Mouse (Mus musculus): ENCODE data around the gene Mab21l1. TPM values are rescaled to one million over a fixed set of nuclear protein-coding genes. Genes with fewer than 3 reads are reported as not detected.

Mab21l1 gene
- total RNA-seq, 2 experiments from 2014 or later: 1.2 to 2.6 TPM

- intact Hi-C loops (cut with DNase I): no loop called here
- no peak for DNase-seq (ENCODE audit: extremely low spot score in 1 of 2, low spot score in 2 of 2)
These were observed 6.6 kb upstream of the Mab21l1 start for GRCm38 (mm10) chr3:55775753-55776152.

DNA sequence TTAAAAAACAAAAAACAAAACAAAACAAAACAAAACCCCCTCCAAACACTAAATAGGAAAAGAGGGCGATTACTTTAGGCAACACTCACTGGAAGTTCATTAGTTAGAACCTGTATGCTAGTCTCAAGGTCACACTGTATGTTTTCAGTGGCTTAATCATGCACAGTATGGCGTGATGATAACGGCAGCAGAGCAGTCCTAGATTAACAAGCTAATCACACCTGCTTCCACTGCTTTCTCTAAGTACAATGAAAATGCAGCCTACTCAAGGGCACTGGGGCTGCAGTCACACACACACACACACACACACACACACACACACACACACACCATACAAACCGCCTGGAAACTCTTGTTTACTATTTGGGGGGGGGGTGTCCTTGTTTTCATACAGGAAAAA lies 4.8 kb upstream of the Mab21l1 start:
- DNase-seq (ENCODE audit: extremely low spot score in 1 of 2, low spot score in 2 of 2): no peak
- intact Hi-C loops (cut with DNase I): no loop called here

DNA sequence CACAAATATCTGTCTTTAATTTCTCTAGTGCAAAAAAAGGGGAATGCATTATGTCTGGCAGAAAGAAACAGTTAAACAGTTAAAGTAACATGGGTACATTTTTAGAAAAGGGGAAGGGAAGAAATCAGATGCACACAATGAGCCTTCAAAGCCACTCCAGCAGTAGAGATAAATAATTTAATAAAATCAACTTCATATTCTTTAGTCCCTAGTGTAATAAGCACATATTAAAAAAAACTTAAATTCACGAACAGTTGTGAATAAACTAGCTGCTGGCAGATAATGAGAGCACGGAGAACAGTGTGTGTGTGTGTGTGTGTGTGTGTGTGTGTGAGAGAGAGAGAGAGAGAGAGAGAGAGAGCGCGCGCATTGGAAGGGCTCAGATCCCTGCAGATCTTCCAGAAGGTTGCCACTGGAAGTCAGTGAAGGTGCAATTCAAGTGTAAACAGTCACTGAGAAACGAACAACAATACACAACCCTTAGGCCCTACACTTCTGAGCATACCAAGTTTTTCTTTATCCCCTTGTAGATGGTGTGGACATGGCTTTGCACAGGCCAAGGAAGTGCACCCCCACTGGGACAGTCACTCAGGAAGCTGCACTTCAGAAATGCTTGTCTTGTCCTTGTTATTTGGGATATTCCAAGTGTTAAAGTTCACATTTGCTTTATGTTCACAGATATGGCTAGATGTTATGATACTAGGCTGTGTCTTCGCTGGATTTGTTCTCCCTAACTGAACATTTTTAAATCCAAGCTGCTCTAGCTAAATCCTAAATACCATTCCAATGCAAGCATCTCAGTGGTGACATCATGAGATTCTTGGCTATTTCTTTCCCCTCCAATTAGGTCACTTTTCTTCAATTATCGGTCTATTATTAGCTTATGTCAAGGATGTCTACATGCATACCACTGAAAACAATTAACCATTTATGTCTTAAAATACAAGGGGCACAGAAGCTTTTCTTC lies 3.3 kb upstream of the Mab21l1 start:
- intact Hi-C loops (cut with DNase I): no loop called here
- DNase-seq (ENCODE audit: extremely low spot score in 1 of 2, low spot score in 2 of 2): no peak

DNA sequence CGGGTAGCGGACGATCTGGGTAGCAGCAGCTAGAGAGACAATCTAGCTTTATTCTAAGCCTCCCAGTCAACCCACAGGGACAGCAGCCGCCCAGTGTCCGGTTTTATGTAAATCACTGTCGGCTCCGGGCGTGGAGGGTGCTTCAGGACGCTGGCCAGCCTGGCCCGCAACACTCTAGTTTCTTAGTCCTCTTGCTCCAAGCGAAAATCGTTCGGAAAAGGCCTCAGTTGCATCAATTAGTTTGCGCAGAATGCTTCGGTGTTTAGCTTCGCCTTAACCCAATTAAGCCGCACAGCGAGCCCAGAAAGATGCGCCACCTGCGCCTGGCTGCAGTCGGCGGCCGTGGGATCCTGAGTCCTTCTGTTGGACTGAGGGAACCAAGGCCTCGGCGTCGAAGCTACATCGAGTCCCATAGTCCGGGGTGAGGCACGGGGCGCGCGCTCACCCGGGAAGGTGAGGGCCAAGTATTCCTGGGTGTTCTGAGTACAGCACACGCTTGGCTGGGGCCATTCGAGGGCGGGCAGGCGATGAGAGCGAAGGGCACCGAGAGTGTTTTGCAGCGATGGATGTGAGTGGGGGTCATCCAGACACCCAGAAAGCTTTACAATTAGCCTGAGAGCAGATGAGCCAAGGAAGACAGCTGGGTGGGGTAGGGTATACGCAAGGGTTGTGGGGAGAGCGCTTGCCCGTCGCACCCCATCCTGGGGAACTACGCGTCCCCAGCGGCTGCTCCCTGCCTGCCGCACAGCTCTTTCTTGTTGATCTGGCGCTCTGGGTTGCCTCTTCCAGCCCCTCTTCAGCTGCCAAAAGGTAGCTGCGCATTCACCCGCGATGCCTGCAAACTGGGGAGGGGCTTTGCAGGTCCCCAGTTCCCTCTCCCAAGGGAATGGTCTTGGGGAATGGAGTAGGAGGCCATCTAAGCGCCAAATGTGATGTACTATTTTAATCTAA lies 1.9 kb upstream of the Mab21l1 start:
- intact Hi-C loops (cut with DNase I): no loop called here
- DNase-seq (ENCODE audit: extremely low spot score in 1 of 2, low spot score in 2 of 2): peak in 1 of 2 experiments; percentile 44

GRCm38 (mm10) chr3:55781429-55782055 lies 768 bp upstream of the Mab21l1 start:
- no peak for DNase-seq (ENCODE audit: extremely low spot score in 1 of 2, low spot score in 2 of 2)
- intact Hi-C loops (cut with DNase I): no loop called here

GRCm38 (mm10) chr3:55782771-55783170 lies 461 bp downstream of the Mab21l1 start:
- intact Hi-C loops (cut with DNase I): no loop called here
- DNase-seq (ENCODE audit: extremely low spot score in 1 of 2, low spot score in 2 of 2): peak in 1 of 2 experiments; percentile 24

- peak in 1 of 2 experiments; percentile 31 for DNase-seq (ENCODE audit: extremely low spot score in 1 of 2, low spot score in 2 of 2)
- intact Hi-C loops (cut with DNase I): no loop called here
These were observed 1.1 kb downstream of the Mab21l1 start for GRCm38 (mm10) chr3:55783171-55784081.

DNA sequence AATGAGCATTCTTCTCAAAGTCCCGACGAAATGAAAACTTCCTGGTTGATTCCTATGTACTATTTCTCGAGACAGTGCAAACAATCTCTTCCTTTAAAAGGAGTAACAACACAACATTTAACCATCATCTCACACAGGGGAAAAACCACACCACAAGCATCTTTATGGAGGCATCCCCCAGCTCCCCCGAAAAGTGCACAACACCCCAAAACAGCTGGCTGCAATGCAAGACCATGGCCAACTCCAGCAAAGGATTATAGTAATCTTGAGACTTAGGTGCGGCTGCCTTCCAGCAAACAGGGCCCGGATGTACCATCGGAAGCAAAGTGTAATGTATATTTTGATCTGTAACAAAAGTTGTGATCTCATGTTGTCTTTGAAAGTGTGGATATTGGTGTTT lies 1.8 kb downstream of the Mab21l1 start:
- DNase-seq (ENCODE audit: extremely low spot score in 1 of 2, low spot score in 2 of 2): no peak
- intact Hi-C loops (cut with DNase I): no loop called here

GRCm38 (mm10) chr3:55785266-55785980 lies 3.1 kb downstream of the Mab21l1 start:
- DNase-seq (ENCODE audit: extremely low spot score in 1 of 2, low spot score in 2 of 2): no peak
- intact Hi-C loops (cut with DNase I): no loop called here

DNA sequence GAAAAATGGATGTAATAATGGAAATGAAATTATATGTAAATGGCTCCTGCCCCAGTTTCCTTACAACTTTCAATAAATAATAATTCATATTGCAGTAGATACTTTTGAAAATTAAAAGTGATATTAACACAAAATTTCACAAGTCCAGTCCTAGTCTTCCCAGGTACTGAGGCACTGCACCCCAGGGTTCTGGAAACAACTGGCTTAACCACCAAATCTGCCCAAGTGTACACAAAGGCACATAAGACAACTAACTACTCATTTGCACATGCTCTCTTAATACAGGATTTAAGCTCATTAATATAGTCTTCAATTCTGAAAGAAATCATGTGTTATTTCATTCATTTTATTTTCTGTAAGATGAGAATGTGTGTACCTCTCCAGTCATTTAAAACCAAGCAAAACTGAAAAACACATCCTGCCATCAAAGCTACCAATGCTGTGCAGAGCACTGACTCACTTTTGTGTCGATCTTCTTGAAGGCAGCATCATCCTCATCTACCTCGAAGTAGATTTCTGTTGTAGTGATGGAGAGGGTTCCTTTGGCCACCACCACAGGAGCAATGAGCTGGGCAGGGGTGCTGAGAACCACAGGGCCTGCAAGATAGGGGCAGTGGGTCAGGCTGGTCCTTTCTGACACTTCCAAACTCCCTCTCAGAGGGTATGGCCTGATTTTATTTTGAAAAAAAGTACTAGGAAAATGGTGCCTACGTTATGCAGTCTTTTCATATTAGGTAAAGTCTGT lies 3.8 kb downstream of the Mab21l1 start:
- intact Hi-C loops (cut with DNase I): no loop called here

GRCm38 (mm10) chr3:55786835-55787486 lies 4.7 kb downstream of the Mab21l1 start:
- DNase-seq (ENCODE audit: extremely low spot score in 1 of 2, low spot score in 2 of 2): no peak
- intact Hi-C loops (cut with DNase I): no loop called here

More for the DNA sequence above, 3.8 kb downstream of the Mab21l1 start:
- DNase-seq (ENCODE audit: extremely low spot score in 1 of 2, low spot score in 2 of 2): no peak

DNA sequence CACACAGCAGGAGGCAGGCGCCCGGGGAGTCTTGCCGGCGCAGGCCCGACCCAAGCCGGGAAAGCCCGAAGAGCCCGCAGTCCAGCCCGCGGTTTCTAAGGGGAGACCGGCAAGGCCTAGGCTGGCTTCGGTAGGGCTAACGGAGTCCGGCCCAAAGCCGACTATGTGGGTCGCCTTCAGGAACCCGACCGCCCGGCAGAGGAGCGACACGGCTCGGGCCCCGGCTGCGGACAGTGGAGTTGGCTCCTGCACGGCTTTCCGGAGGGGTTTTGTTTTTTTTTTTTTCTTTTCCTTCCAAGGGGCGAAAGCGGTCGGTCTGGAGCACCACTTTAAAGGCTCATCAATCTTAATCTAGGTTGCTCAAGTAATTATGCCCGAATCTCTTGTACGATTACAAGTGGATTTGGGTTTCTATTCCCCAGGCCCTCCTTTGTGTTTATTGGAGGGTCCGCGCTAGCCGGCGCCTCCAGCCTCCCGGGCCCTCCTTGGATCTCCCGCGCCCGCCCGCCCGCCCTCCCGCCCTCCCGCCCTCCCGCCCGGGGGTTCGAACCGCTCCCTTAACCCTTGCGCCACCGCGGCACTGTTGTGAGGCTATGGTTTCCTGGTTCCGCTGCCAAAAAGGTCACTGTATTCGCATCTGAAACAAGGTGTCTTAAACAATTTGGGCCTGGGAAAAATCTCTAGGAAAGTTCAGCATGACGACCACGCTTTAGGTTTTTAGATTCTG lies 5.3 kb downstream of the Mab21l1 start:
- peak in 1 of 2 experiments; percentile 74 for DNase-seq (ENCODE audit: extremely low spot score in 1 of 2, low spot score in 2 of 2)
- intact Hi-C loops (cut with DNase I): no loop called here

DNA sequence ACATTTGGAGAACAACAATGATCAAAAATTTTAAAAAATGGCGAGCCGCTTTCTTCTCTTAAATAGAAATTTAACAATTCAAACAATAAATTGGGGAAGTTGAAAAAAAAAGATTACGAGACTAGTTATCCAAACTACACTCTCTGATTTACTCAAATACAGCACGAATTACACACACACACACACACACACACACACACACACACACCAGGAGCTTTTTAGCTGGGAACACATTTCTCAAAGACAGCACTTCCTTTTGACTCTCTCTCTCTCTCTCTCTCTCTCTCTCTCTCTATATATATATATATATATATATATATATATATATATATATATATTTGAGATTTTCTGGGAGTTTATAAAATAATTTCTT lies 5.9 kb downstream of the Mab21l1 start:
- DNase-seq (ENCODE audit: extremely low spot score in 1 of 2, low spot score in 2 of 2): no peak
- intact Hi-C loops (cut with DNase I): no loop called here

- DNase-seq (ENCODE audit: extremely low spot score in 1 of 2, low spot score in 2 of 2): no peak
- intact Hi-C loops (cut with DNase I): no loop called here
These were observed 6.4 kb downstream of the Mab21l1 start for GRCm38 (mm10) chr3:55788621-55789201.

- intact Hi-C loops (cut with DNase I): no loop called here
- no peak for DNase-seq (ENCODE audit: extremely low spot score in 1 of 2, low spot score in 2 of 2)
These were observed 7.5 kb downstream of the Mab21l1 start for GRCm38 (mm10) chr3:55789856-55790255.

Measured in left cerebral cortex, postnatal 10 days (tissue).